Comparison of ENCODE assay signal across 27 mouse cellular contexts in genomic region chr6:80105343-80105742, GRCm38 (mm10).
A peak's percentile ranks its signal among the peaks of the same experiment; 100 is the strongest.
DNase-seq lines count a peak whose midpoint lies in the region; ATAC-seq and TF ChIP-seq lines count a peak whose summit lies in the region.
"Had no signal": no experiment of that assay in that cellular context is flagged by ENCODE, and none has a peak within 500 bp of the region (broad histone marks: within the 10 kb centered on the region; RNA-seq: fewer than 3 reads in every experiment).

No protein-coding gene starts in this region.

- ATAC-seq in forebrain, embryonic 13.5 days, result peak; percentile 77
- ATAC-seq in forebrain, embryonic 11.5 days (replicated peaks; ENCODE audit: low FRiP score), result no peak
- peak; percentile 67 for ATAC-seq in midbrain, embryonic 13.5 days
- ATAC-seq in midbrain, embryonic 16.5 days, result no peak
- ATAC-seq in hindbrain, embryonic 13.5 days (ENCODE audit: low FRiP score), result peak; percentile 78; the same call in 1 of the 2 replicates
- ATAC-seq in hindbrain, postnatal 0 days, result no peak
- ATAC-seq in megakaryocyte, adult 5-6 weeks (ENCODE audit: poor library complexity, severe bottlenecking), result no peak
- ATAC-seq: intestine, embryonic 15.5 days; liver, embryonic 12.5 days; liver, postnatal 0 days had no signal

- no peak overlapping the region for H3K4me3 ChIP-seq in forebrain, embryonic 13.5 days
- H3K4me3 ChIP-seq in forebrain, embryonic 11.5 days (ENCODE audit: low read depth, low read length), result no peak overlapping the region
- H3K4me3 ChIP-seq in midbrain, embryonic 13.5 days (replicated peaks), result no peak overlapping the region
- H3K4me3 ChIP-seq in midbrain, embryonic 16.5 days (ENCODE audit: low read depth, low read length), result no peak overlapping the region
- no peak overlapping the region for H3K4me3 ChIP-seq in hindbrain, embryonic 13.5 days
- H3K4me3 ChIP-seq in hindbrain, postnatal 0 days (ENCODE audit: low read length), result no peak overlapping the region
- H3K4me3 ChIP-seq: gastrocnemius, adult 2 months; heart, embryonic 13.5 days; hindbrain, embryonic 15.5 days; intestine, embryonic 15.5 days; layer of hippocampus, adult 2 months; left cerebral cortex, adult 2 months; liver, embryonic 12.5 days; megakaryocyte, embryonic 14.5 days; neural tube, embryonic 13.5 days had no signal

- no peaks in the 10 kb centered on the region for H3K9me3 ChIP-seq in forebrain, embryonic 13.5 days (replicated peaks)
- no peaks in the 10 kb centered on the region for H3K9me3 ChIP-seq in forebrain, embryonic 11.5 days (ENCODE audit: control insufficient read depth, low read length)
- no peaks in the 10 kb centered on the region for H3K9me3 ChIP-seq in midbrain, embryonic 13.5 days
- H3K9me3 ChIP-seq in midbrain, embryonic 16.5 days (replicated peaks; ENCODE audit: control insufficient read depth, low read length, poor library complexity, severe bottlenecking), result no peaks in the 10 kb centered on the region
- H3K9me3 ChIP-seq in hindbrain, embryonic 13.5 days, result no peaks in the 10 kb centered on the region
- no peaks in the 10 kb centered on the region for H3K9me3 ChIP-seq in hindbrain, postnatal 0 days (ENCODE audit: low read length)
- H3K9me3 ChIP-seq: heart, embryonic 13.5 days; hindbrain, embryonic 15.5 days; intestine, embryonic 15.5 days; liver, embryonic 12.5 days; megakaryocyte, embryonic 14.5 days; neural tube, embryonic 13.5 days had no signal

- no peak for TF ChIP-seq CTCF in hindbrain, postnatal 0 days (IDR thresholded peaks at IDR 0.05; ENCODE audit: low read depth)

- H3K4me2 ChIP-seq in forebrain, embryonic 13.5 days, result no peak overlapping the region
- H3K4me2 ChIP-seq in forebrain, embryonic 11.5 days (ENCODE audit: low read depth, low read length, severe bottlenecking), result no peak overlapping the region
- no peak overlapping the region for H3K4me2 ChIP-seq in midbrain, embryonic 13.5 days (replicated peaks)
- H3K4me2 ChIP-seq in midbrain, embryonic 16.5 days (ENCODE audit: low read length), result no peak overlapping the region
- no peak overlapping the region for H3K4me2 ChIP-seq in hindbrain, embryonic 13.5 days
- H3K4me2 ChIP-seq in hindbrain, postnatal 0 days (ENCODE audit: low read depth, low read length), result no peak overlapping the region
- H3K4me2 ChIP-seq: heart, embryonic 13.5 days; hindbrain, embryonic 15.5 days; intestine, embryonic 15.5 days; liver, embryonic 12.5 days; neural tube, embryonic 13.5 days had no signal

- H3K36me3 ChIP-seq in forebrain, embryonic 13.5 days (ENCODE audit: poor library complexity, severe bottlenecking), result no peaks in the 10 kb centered on the region
- H3K36me3 ChIP-seq in forebrain, embryonic 11.5 days (ENCODE audit: control insufficient read depth, insufficient read depth, low read length), result no peaks in the 10 kb centered on the region
- no peaks in the 10 kb centered on the region for H3K36me3 ChIP-seq in midbrain, embryonic 13.5 days
- no peaks in the 10 kb centered on the region for H3K36me3 ChIP-seq in midbrain, embryonic 16.5 days (ENCODE audit: control insufficient read depth, insufficient read depth, low read length)
- no peaks in the 10 kb centered on the region for H3K36me3 ChIP-seq in hindbrain, embryonic 13.5 days
- no peaks in the 10 kb centered on the region for H3K36me3 ChIP-seq in hindbrain, postnatal 0 days (ENCODE audit: insufficient read depth, low read length)
- H3K36me3 ChIP-seq: heart, embryonic 13.5 days; hindbrain, embryonic 15.5 days; intestine, embryonic 15.5 days; liver, embryonic 12.5 days; neural tube, embryonic 13.5 days had no signal

- no peaks in the 10 kb centered on the region for H3K27me3 ChIP-seq in forebrain, embryonic 13.5 days
- H3K27me3 ChIP-seq in forebrain, embryonic 11.5 days (ENCODE audit: control insufficient read depth, insufficient read depth, low read length), result no peaks in the 10 kb centered on the region
- no peaks in the 10 kb centered on the region for H3K27me3 ChIP-seq in midbrain, embryonic 13.5 days
- H3K27me3 ChIP-seq in midbrain, embryonic 16.5 days (ENCODE audit: control insufficient read depth, insufficient read depth, low read depth, low read length), result no peaks in the 10 kb centered on the region
- H3K27me3 ChIP-seq in hindbrain, embryonic 13.5 days, result no peaks in the 10 kb centered on the region
- no peaks in the 10 kb centered on the region for H3K27me3 ChIP-seq in hindbrain, postnatal 0 days (ENCODE audit: insufficient read depth, low read length)
- H3K27me3 ChIP-seq: heart, embryonic 13.5 days; hindbrain, embryonic 15.5 days; intestine, embryonic 15.5 days; liver, embryonic 12.5 days; megakaryocyte, embryonic 14.5 days; neural tube, embryonic 13.5 days had no signal

- no peak overlapping the region for H3K27ac ChIP-seq in forebrain, embryonic 13.5 days
- no peak overlapping the region for H3K27ac ChIP-seq in forebrain, embryonic 11.5 days (ENCODE audit: low read depth, low read length)
- no peak overlapping the region for H3K27ac ChIP-seq in midbrain, embryonic 13.5 days
- no peak overlapping the region for H3K27ac ChIP-seq in midbrain, embryonic 16.5 days (ENCODE audit: low read length)
- H3K27ac ChIP-seq in hindbrain, embryonic 13.5 days, result no peak overlapping the region
- H3K27ac ChIP-seq in hindbrain, postnatal 0 days, result no peak overlapping the region
- H3K27ac ChIP-seq: gastrocnemius, adult 2 months; heart, embryonic 13.5 days; hindbrain, embryonic 15.5 days; intestine, embryonic 15.5 days; layer of hippocampus, adult 2 months; left cerebral cortex, adult 2 months; liver, embryonic 12.5 days; neural tube, embryonic 13.5 days had no signal

- 64% methylated on average over 2 of the region's 2 CpGs for WGBS in forebrain, embryonic 13.5 days
- 79% methylated on average over 2 of the region's 2 CpGs for WGBS in forebrain, embryonic 11.5 days
- 54% methylated on average over 2 of the region's 2 CpGs for WGBS in midbrain, embryonic 13.5 days
- WGBS in midbrain, embryonic 16.5 days, result 43% methylated on average over 2 of the region's 2 CpGs
- 40% methylated on average over 2 of the region's 2 CpGs for WGBS in hindbrain, embryonic 13.5 days
- 29% methylated on average over 2 of the region's 2 CpGs for WGBS in hindbrain, postnatal 0 days

- no peaks in the 10 kb centered on the region for H3K4me1 ChIP-seq in forebrain, embryonic 13.5 days
- no peaks in the 10 kb centered on the region for H3K4me1 ChIP-seq in forebrain, embryonic 11.5 days (replicated peaks; ENCODE audit: control insufficient read depth, insufficient read depth, low read length)
- 0 out of 2 replicates have a peak, but pooled peaks cover 3% of the 10 kb centered on the region for H3K4me1 ChIP-seq in midbrain, embryonic 13.5 days (replicated peaks)
- no peaks in the 10 kb centered on the region; the same call in 1 of the 2 replicates for H3K4me1 ChIP-seq in midbrain, embryonic 16.5 days (ENCODE audit: control insufficient read depth, insufficient read depth, low read length)
- H3K4me1 ChIP-seq in hindbrain, embryonic 13.5 days (replicated peaks), result no peaks in the 10 kb centered on the region; the same call in 1 of the 2 replicates
- no peaks in the 10 kb centered on the region for H3K4me1 ChIP-seq in hindbrain, postnatal 0 days (ENCODE audit: insufficient read depth, low read length)
- H3K4me1 ChIP-seq: heart, embryonic 13.5 days; hindbrain, embryonic 15.5 days; intestine, embryonic 15.5 days; liver, embryonic 12.5 days; megakaryocyte, embryonic 14.5 days; neural tube, embryonic 13.5 days had no signal

- H3K9ac ChIP-seq in forebrain, embryonic 13.5 days, result no peak overlapping the region
- no peak overlapping the region for H3K9ac ChIP-seq in forebrain, embryonic 11.5 days (ENCODE audit: low read length)
- H3K9ac ChIP-seq in midbrain, embryonic 13.5 days (replicated peaks), result no peak overlapping the region
- H3K9ac ChIP-seq in midbrain, embryonic 16.5 days (ENCODE audit: low read depth, low read length), result no peak overlapping the region
- no peak overlapping the region for H3K9ac ChIP-seq in hindbrain, embryonic 13.5 days
- H3K9ac ChIP-seq in hindbrain, postnatal 0 days (replicated peaks; ENCODE audit: low read length), result no peak overlapping the region
- H3K9ac ChIP-seq: heart, embryonic 13.5 days; hindbrain, embryonic 15.5 days; intestine, embryonic 15.5 days; liver, embryonic 12.5 days; liver, postnatal 0 days; neural tube, embryonic 13.5 days had no signal

- DNase-seq in forebrain, embryonic 11.5 days (ENCODE audit: low spot score), result no peak
- DNase-seq in hindbrain, postnatal 0 days (ENCODE audit: low spot score), result peak; percentile 25
- DNase-seq in thymus, postnatal 25 days, result no peak
- DNase-seq: adrenal gland, adult 2 months; adrenal gland, postnatal 36 days; B cell, adult 2 months; cerebellum, adult 8-10 months; gastrocnemius, adult 2 months; heart, postnatal 14 days; kidney, adult 2 months; kidney, postnatal 36 days; liver, postnatal 0 days; lung, postnatal 36 days; right cerebral cortex, postnatal 14 days had no signal

Comparison
In these comparisons a context has a peak if more than half of its experiments do, and no peak if none do; other contexts are left out.
1. ATAC-seq: peak in forebrain, embryonic 13.5 days (single experiment), midbrain, embryonic 13.5 days (single experiment) and hindbrain, embryonic 13.5 days (single experiment); none in forebrain, embryonic 11.5 days (single experiment), midbrain, embryonic 16.5 days (single experiment), hindbrain, postnatal 0 days (single experiment) and megakaryocyte, adult 5-6 weeks (single experiment).